Mouse (Mus musculus) ES-Bruce4 (cell line): Measurements from ENCODE around the gene Ptges3l. TPM values are rescaled to one million over a fixed set of nuclear protein-coding genes. Genes with fewer than 3 reads are reported as not detected.
A peak's percentile ranks its signal among the peaks of the same experiment; 100 is the strongest.
"Not testable (repeated sequence)": the region's sequence is repeated elsewhere in the genome, so short reads cannot be mapped to it uniquely, and the experiment has no call there.

Source experiments
- H3K27ac ChIP-seq: 2 replicates; pipeline ENCODE4 v1.5.1; 2012; ENCODE audit warnings: low read length, inconsistent platforms; ENCODE audit not compliant: insufficient read depth
- H3K27me3 ChIP-seq: 2 replicates; pipeline ENCODE4 v1.6.1; 2012; ENCODE audit warnings: mild to moderate bottlenecking, low read length, inconsistent platforms; ENCODE audit not compliant: control insufficient read depth, poor library complexity, insufficient read depth, severe bottlenecking
- H3K36me3 ChIP-seq: 2 replicates; pipeline ENCODE4 v1.6.1; 2012; ENCODE audit warnings: inconsistent platforms, mild to moderate bottlenecking, low read length, moderate library complexity; ENCODE audit not compliant: control insufficient read depth, poor library complexity, insufficient read depth, severe bottlenecking
- H3K4me1 ChIP-seq: one replicate; pipeline ENCODE4 v1.8.1; 2011; ENCODE audit warnings: low read length; ENCODE audit not compliant: control insufficient read depth, insufficient read depth
- H3K4me3 ChIP-seq: 2 replicates; pipeline ENCODE4 v1.5.1; 2011; ENCODE audit warnings: low read depth, mild to moderate bottlenecking, low read length
- H3K9ac ChIP-seq: 2 replicates; pipeline ENCODE4 v1.6.1; 2012; ENCODE audit warnings: low read depth, mild to moderate bottlenecking, inconsistent platforms; ENCODE audit not compliant: poor library complexity, severe bottlenecking
- H3K9me3 ChIP-seq: replicated peaks from 2 replicates; pipeline ENCODE4 v1.6.1; 2012; ENCODE audit warnings: mild to moderate bottlenecking, low read length, inconsistent platforms; ENCODE audit not compliant: control insufficient read depth, poor library complexity, insufficient read depth, severe bottlenecking
- CTCF ChIP-seq: IDR thresholded peaks from one replicate; pipeline ENCODE4 v1.8.1; 2011; ENCODE audit warnings: low read depth, low read length
- EP300 ChIP-seq: IDR thresholded peaks from 2 replicates; pipeline ENCODE4 v1.6.1; 2011; ENCODE audit warnings: low read depth, low read length; ENCODE audit not compliant: insufficient read depth
- POLR2A ChIP-seq: IDR thresholded peaks from one replicate; pipeline ENCODE4 v1.8.1; 2011; ENCODE audit warnings: low read length; ENCODE audit not compliant: insufficient read depth
- polyA plus RNA-seq: library from polyadenylated mRNA; stranded (reverse); fragments of >200 nt; gene quantifications from 2 replicates; pipeline ENCODE4 v1.2.4, GENCODE M21; 2011; ENCODE audit warnings: low read depth; ENCODE audit not compliant: missing spikeins, insufficient read depth, insufficient read length

The Ptges3l gene
- not detected in 2 replicates for polyA plus RNA-seq

- Histone ChIP-seq H3K27me3 (no peaks in the 10 kb centered on the region), H3K9me3 (no peaks in the 10 kb centered on the region), H3K9ac (peak within 1 kb of the TSS; percentile 55), H3K27ac (peak within 1 kb of the TSS; percentile 16; the same call in 1 of the 2 replicates), H3K4me3 (peak within 1 kb of the TSS; percentile 74), H3K36me3 (no peaks in the 10 kb centered on the region), H3K4me1 (no peaks in the 10 kb centered on the region)
- no peak for TF ChIP-seq EP300
- peak; percentile 13 for TF ChIP-seq CTCF
Observed at GRCm38 (mm10) chr11:101424925-101425813, at the start of gene Ptges3l, which contains the start of gene Rundc1. TSS of gene Ptges3l (minus strand) at chr11:101425333. TSS of gene Rundc1 (plus strand) at chr11:101425085.

GRCm38 (mm10) chr11:101474298-101474697, 49.2 kb upstream of the Ptges3l start:
- Histone ChIP-seq H3K4me3 (no peak overlapping the region), H3K27ac (no peak overlapping the region)

GRCm38 (mm10) chr11:101473686-101474085, 48.6 kb upstream of the Ptges3l start:
- H3K9me3 ChIP-seq, H3K36me3 ChIP-seq, H3K4me1 ChIP-seq, H3K4me3 ChIP-seq, H3K9ac ChIP-seq, H3K27me3 ChIP-seq, H3K27ac ChIP-seq: not testable (repeated sequence)

More at GRCm38 (mm10) chr11:101474298-101474697, 49.2 kb upstream of the Ptges3l start:
- no peaks in the 10 kb centered on the region for H3K9me3 ChIP-seq
- no peaks in the 10 kb centered on the region for H3K36me3 ChIP-seq
- no peak overlapping the region for H3K9ac ChIP-seq
- H3K27me3 ChIP-seq: no peaks in the 10 kb centered on the region
- peaks cover 6% of the 10 kb centered on the region for H3K4me1 ChIP-seq
- TF ChIP-seq EP300 (no peak), POLR2A (no peak), CTCF (no peak)

- Histone ChIP-seq H3K4me3 (no peak overlapping the region), H3K9ac (no peak overlapping the region), H3K4me1 (peaks cover 3% of the 10 kb centered on the region), H3K36me3 (no peaks in the 10 kb centered on the region), H3K27me3 (no peaks in the 10 kb centered on the region), H3K27ac (no peak overlapping the region), H3K9me3 (no peaks in the 10 kb centered on the region)
- TF ChIP-seq CTCF (no peak), POLR2A (no peak), EP300 (no peak)
Observed at GRCm38 (mm10) chr11:101472336-101472735, 47.2 kb upstream of the Ptges3l start.

- H3K36me3 ChIP-seq: no peaks in the 10 kb centered on the region
- no peak overlapping the region for H3K4me3 ChIP-seq
- H3K27ac ChIP-seq: no peak overlapping the region
- no peak overlapping the region for H3K9ac ChIP-seq
- peaks cover 5% of the 10 kb centered on the region for H3K4me1 ChIP-seq
- H3K9me3 ChIP-seq: no peaks in the 10 kb centered on the region
- TF ChIP-seq EP300: no peak
- TF ChIP-seq POLR2A: no peak
- no peak for TF ChIP-seq CTCF
- no peaks in the 10 kb centered on the region for H3K27me3 ChIP-seq
Observed at GRCm38 (mm10) chr11:101471926-101472325, 46.8 kb upstream of the Ptges3l start.

- H3K27me3 ChIP-seq: no peaks in the 10 kb centered on the region
- no peak overlapping the region for H3K4me3 ChIP-seq
- H3K9ac ChIP-seq: no peak overlapping the region
- H3K36me3 ChIP-seq: no peaks in the 10 kb centered on the region
- TF ChIP-seq POLR2A: no peak
- TF ChIP-seq EP300: no peak
- no peak for TF ChIP-seq CTCF
- no peak overlapping the region for H3K27ac ChIP-seq
- no peaks in the 10 kb centered on the region for H3K9me3 ChIP-seq
- peaks cover 5% of the 10 kb centered on the region for H3K4me1 ChIP-seq
Observed at GRCm38 (mm10) chr11:101470206-101470605, 45.1 kb upstream of the Ptges3l start.
